Mouse (Mus musculus): Measurements from ENCODE around the gene Paxx. TPM values are rescaled to one million over a fixed set of nuclear protein-coding genes. Genes with fewer than 3 reads are reported as not detected.

Paxx gene
- polyA plus RNA-seq (2017; shearing (Covaris generic)), result 50.2 TPM

DNA sequence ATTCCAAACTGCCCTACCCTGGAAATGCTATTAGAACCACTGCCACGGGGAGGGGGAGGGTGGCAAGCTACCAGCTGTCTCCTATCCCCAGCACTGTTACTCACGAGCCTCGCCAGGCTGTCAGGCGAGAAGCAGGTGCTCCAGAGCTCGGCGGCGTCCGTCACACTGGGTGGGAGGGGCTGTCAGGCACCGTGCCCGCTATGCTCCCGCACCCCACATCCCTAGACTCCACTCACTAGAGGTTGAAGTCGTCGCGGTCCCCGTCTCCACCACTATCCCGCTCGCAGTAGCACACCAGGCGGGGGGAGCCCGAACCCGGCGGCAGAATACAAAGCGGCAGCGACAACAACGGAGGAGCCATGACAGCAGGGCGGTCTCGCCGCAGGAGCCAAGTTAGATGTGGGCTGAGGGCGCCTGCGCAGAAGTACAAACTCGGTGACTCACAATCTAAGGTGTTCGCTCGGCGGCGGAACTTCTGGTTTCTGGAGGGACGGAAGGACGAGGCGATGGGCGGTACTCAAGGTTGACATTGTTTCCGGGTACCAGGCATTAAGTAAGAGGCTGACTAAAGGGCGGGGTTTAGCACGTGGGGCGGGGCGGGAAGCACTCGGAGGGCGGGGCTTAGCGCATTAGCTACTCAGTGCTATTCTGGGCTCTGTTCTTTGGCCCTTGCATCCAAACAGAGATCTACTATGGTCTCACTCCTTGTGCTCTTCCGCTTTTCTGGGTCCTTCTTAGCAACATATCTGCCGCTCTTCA, at the start of gene Paxx:
Gene Paxx (minus strand): TSS at position 544 of the 759 bp plus-strand sequence.

DNA sequence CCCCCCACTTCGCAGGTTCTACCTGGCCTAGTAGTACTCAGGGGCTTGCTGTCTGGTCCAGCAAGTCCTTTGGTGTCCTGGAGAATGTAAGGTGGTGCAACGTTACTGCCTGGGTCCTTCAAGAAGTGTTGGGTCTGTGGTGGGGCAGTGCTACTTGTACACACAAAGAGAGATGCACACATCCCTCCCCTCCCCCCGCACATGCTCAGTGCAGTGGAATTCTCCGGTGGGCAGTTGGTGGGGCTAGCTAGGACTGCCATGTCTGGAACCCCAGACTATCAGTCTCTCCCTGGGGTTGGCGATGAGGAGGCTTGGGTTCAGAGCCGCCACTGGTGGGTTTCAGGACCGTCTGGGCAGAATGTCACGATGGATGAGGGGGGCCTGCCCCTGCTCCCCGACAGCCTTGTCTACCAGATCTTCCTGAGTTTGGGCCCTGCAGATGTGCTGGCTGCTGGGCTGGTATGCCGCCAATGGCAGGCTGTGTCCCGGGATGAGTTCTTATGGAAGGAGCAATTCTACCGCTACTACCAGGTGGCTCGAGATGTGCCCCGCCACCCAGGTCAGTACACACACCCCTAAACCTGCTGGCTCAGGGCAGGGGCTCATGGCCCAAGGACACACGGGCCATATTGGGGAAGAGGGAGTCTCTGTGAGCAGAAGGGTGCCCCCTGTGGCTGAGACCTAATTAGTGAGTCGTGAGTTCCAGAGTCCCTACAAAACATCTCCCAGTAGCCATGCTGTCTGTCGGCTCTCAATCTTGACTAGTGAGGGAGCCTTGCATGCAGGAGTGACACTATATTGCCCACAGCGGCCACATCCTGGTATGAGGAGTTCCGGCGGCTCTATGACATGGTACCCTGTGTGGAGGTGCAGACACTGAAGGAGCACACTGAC, 40.9 kb upstream of the Paxx start, which contains the start of gene C8g:
Gene C8g (minus strand): TSS at position 127 of the 894 bp plus-strand sequence.

DNA sequence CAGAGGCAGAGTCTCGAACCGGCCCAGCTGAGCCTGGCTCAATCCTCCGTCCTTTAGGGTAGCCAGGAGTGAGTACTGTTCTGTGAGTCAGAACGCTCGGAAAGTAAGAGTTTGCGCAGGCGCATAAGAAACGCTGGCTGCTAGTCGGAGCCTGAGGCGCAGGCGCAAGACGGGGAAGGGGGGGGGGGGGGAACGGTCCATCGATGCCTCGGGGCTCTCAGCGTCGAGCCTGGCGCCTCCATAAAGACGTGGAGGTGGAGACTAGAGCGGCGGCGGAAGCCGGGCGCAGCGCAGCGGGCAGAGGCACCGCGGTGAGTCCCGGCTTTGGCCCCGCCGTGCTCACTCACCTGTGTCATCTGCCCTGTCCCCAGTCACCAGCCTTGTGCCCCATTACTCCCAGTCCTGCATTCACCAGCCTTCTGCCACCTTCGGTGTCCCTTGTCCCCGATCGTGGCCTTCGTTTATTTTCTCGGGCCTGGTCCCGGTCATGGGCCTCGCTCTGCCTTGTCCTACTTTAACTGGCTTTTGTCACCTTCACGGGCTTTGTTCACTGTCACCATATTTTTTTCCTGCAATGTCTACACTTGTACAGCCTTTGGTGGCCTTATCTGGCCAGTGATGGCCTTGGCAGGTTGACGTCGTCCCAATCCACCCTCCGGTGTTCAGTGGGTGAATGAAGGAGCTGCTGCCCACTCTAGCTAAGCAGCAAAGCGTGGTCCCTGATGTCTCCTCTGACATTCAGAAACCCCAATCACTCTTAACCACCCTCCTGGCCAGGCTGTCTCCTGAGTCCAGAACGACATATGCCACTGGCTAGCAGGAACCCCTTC, 39.9 kb upstream of the Paxx start, which contains the start of gene Fbxw5:
Gene Fbxw5 (plus strand): TSS at position 175 of the 830 bp plus-strand sequence.

GRCm38 (mm10) chr2:25493476-25493961, 32.6 kb upstream of the Paxx start, which contains the start of gene Lcn12:
TSS of gene Lcn12 (minus strand) at chr2:25493911.

GRCm38 (mm10) chr2:25469969-25470368, 9.1 kb upstream of the Paxx start, which contains the start of gene Ptgds:
TSS of gene Ptgds (minus strand) at chr2:25470046.

DNA sequence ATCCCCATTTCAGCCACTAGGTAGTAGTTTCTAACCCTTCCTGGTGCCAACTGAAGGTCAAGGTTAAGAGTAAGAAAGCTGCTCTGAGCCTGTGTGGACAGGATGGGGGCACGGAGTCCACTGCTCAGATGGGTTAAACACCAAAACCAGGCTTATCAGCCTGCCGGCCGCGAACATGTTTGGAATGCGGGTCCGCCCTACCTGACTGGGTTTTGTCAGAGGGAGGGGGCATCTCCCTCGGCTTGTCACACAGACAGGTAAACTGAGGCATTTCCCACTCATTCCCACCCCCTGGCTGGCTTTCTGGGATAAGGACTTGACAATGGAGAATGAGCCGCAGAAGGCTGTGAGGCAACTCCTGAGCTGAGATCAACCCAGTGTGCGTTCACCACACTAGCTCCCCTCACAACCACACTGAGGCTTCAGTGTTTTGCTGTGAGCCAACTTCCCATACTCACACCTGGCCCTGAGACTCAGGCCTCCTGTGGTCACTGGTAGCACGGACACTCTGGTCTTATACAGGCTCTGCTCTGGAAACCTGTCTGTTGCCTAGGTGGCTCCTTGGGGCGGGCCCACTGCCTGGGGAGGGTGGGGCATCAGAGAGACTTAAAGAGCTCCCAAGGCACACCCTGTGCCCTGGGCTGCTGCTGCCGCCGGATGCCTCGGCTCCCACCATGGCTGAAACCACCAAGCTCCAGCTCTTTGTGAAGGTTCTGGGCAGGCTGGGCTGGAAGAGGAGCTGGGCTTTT, 4.5 kb downstream of the Paxx start, which contains the start of gene Clic3:
Gene Clic3 (plus strand): TSS at position 634 of the 749 bp plus-strand sequence.

DNA sequence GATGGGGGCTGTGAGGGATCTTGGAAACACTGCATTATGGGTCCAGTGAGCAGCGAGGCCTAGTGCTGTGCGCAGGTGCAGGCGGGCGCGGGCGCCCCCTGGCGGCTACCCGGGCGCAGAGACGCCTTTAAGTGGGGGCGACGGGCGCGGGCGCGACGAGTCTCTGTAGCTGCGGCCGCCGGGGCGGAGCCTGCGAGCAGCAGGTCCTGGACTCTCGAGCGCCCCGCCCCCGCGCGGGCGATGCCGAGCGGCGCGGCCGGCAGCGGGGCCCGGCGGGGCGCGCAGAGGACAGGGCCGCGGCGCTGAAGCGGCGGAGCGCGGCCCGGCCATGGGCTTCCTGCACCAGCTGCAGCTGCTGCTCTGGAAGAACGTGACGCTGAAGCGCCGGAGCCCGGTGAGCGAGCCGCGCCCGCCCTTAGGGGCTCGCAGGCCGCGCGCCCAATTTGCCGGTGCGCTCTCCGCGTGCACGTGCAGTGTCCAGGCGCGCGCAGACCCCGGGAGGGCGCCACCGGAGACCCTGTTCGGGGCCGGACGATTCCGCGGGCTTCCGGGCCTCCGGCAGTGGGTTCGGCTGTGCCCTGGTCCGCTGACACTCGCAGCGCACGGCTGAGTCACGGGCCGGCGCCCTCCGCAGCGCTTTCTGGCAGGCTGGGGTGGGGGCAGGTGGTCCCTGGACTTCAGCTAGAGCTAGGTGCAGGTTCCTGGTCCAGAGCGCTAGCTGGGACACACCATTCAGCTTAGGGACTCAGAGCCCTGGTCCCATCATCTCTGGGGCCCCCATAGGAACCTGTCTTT, 32.3 kb downstream of the Paxx start, which contains the start of gene Abca2:
Gene Abca2 (plus strand): TSS at position 262 of the 795 bp plus-strand sequence.

GRCm38 (mm10) chr2:25422587-25423410, 38.1 kb downstream of the Paxx start, which contains the start of gene Fut7:
TSS of gene Fut7 (plus strand) at chr2:25423267.

Other genes starting within 250 kb of the Paxx start
- gene Nelfb, start 249.6 kb downstream of the Paxx start, polyA plus RNA-seq (2017; shearing (Covaris generic)), result 86.6 TPM
- 0.68 TPM for gene Stpg3, start 246.5 kb downstream of the Paxx start, polyA plus RNA-seq (2017; shearing (Covaris generic))
- not detected for gene Fam166a, start 242.3 kb downstream of the Paxx start, polyA plus RNA-seq (2017; shearing (Covaris generic))
- gene Tubb4b, start 236.4 kb downstream of the Paxx start, polyA plus RNA-seq (2017; shearing (Covaris generic)), result 119 TPM
- not detected for gene Slc34a3, start 226.7 kb downstream of the Paxx start, polyA plus RNA-seq (2017; shearing (Covaris generic))
- gene Rnf224, start 224.3 kb downstream of the Paxx start, polyA plus RNA-seq (2017; shearing (Covaris generic)), result not detected
- not detected for gene Rnf208, start 218.8 kb downstream of the Paxx start, polyA plus RNA-seq (2017; shearing (Covaris generic))
- not detected for gene Cysrt1, start 218.6 kb downstream of the Paxx start, polyA plus RNA-seq (2017; shearing (Covaris generic))
- gene AL732309.1, start 214.2 kb downstream of the Paxx start, polyA plus RNA-seq (2017; shearing (Covaris generic)), result 5.2 TPM
- gene Tmem203, start 205.7 kb downstream of the Paxx start, polyA plus RNA-seq (2017; shearing (Covaris generic)), result 13.5 TPM
- gene Tprn, start 198.5 kb downstream of the Paxx start, polyA plus RNA-seq (2017; shearing (Covaris generic)), result 25.6 TPM
- gene Ssna1, start 188.7 kb downstream of the Paxx start, polyA plus RNA-seq (2017; shearing (Covaris generic)), result 64.4 TPM
- gene Anapc2, start 188.6 kb downstream of the Paxx start, polyA plus RNA-seq (2017; shearing (Covaris generic)), result 76.4 TPM
- gene Tmem210, start 172.9 kb downstream of the Paxx start, polyA plus RNA-seq (2017; shearing (Covaris generic)), result 0.91 TPM
- not detected for gene Lrrc26, start 171.2 kb downstream of the Paxx start, polyA plus RNA-seq (2017; shearing (Covaris generic))
- not detected for gene Grin1, start 141.9 kb downstream of the Paxx start, polyA plus RNA-seq (2017; shearing (Covaris generic))
- gene Man1b1, start 128.8 kb downstream of the Paxx start, polyA plus RNA-seq (2017; shearing (Covaris generic)), result 25.5 TPM
- 12.7 TPM for gene Dpp7, start 104.7 kb downstream of the Paxx start, polyA plus RNA-seq (2017; shearing (Covaris generic))
- 23.4 TPM for gene Uap1l1, start 95.4 kb downstream of the Paxx start, polyA plus RNA-seq (2017; shearing (Covaris generic))
- gene Sapcd2, start 88.8 kb downstream of the Paxx start, polyA plus RNA-seq (2017; shearing (Covaris generic)), result not detected
- not detected for gene Entpd2, start 65.2 kb downstream of the Paxx start, polyA plus RNA-seq (2017; shearing (Covaris generic))
- gene Npdc1, start 61.7 kb downstream of the Paxx start, polyA plus RNA-seq (2017; shearing (Covaris generic)), result 2.1 TPM
- 0.26 TPM for gene Fut7, start 37.8 kb downstream of the Paxx start, polyA plus RNA-seq (2017; shearing (Covaris generic))
- 51.3 TPM for gene Abca2, start 32.4 kb downstream of the Paxx start, polyA plus RNA-seq (2017; shearing (Covaris generic))
- gene Clic3, start 4.3 kb downstream of the Paxx start, polyA plus RNA-seq (2017; shearing (Covaris generic)), result 1.0 TPM
- not detected for gene Ptgds, start 9.0 kb upstream of the Paxx start, polyA plus RNA-seq (2017; shearing (Covaris generic))
- not detected for gene Lcn12, start 32.8 kb upstream of the Paxx start, polyA plus RNA-seq (2017; shearing (Covaris generic))
- 71.7 TPM for gene Fbxw5, start 39.7 kb upstream of the Paxx start, polyA plus RNA-seq (2017; shearing (Covaris generic))
- gene C8g, start 40.6 kb upstream of the Paxx start, polyA plus RNA-seq (2017; shearing (Covaris generic)), result 4.6 TPM
- 81.5 TPM for gene Traf2, start 85.8 kb upstream of the Paxx start, polyA plus RNA-seq (2017; shearing (Covaris generic))
- gene Edf1, start 96.8 kb upstream of the Paxx start, polyA plus RNA-seq (2017; shearing (Covaris generic)), result 237 TPM
- 1.4 TPM for gene Mamdc4, start 113.8 kb upstream of the Paxx start, polyA plus RNA-seq (2017; shearing (Covaris generic))
- 49.8 TPM for gene Phpt1, start 114.1 kb upstream of the Paxx start, polyA plus RNA-seq (2017; shearing (Covaris generic))
- gene Ajm1, start 120.7 kb upstream of the Paxx start, polyA plus RNA-seq (2017; shearing (Covaris generic)), result 1.1 TPM
- gene Rabl6, start 147.4 kb upstream of the Paxx start, polyA plus RNA-seq (2017; shearing (Covaris generic)), result 33.1 TPM
- 0.22 TPM for gene Ccdc183, start 156.6 kb upstream of the Paxx start, polyA plus RNA-seq (2017; shearing (Covaris generic))
- gene Tmem141, start 160.9 kb upstream of the Paxx start, polyA plus RNA-seq (2017; shearing (Covaris generic)), result 4.9 TPM
- not detected for gene Fcna, start 166.9 kb upstream of the Paxx start, polyA plus RNA-seq (2017; shearing (Covaris generic))
- not detected for gene Lcn8, start 192.0 kb upstream of the Paxx start, polyA plus RNA-seq (2017; shearing (Covaris generic))
- not detected for gene Lcn5, start 196.9 kb upstream of the Paxx start, polyA plus RNA-seq (2017; shearing (Covaris generic))
- gene Lcn6, start 215.7 kb upstream of the Paxx start, polyA plus RNA-seq (2017; shearing (Covaris generic)), result not detected
- gene Lcn10, start 221.6 kb upstream of the Paxx start, polyA plus RNA-seq (2017; shearing (Covaris generic)), result 0.46 TPM
- gene Obp2a, start 238.9 kb upstream of the Paxx start, polyA plus RNA-seq (2017; shearing (Covaris generic)), result not detected
- 23.6 TPM for gene Bmyc, start 245.6 kb upstream of the Paxx start, polyA plus RNA-seq (2017; shearing (Covaris generic))